Mouse (Mus musculus) heart, adult 2 months (tissue): ENCODE measurements around the gene Mecom.

Source experiments
- CTCF ChIP-seq: fragments of 200-600 bp; IDR thresholded peaks from 2 replicates; pipeline ENCODE4 v1.8.1; 2022; ENCODE audit warnings: antibody characterized with exemption, mild to moderate bottlenecking, moderate library complexity
- EP300 ChIP-seq: fragments of 200-500 bp; IDR thresholded peaks from 2 replicates; pipeline ENCODE4 v1.6.1; 2011; ENCODE audit warnings: low read depth, low read length, control low read depth; ENCODE audit not compliant: insufficient read depth
- POLR2A ChIP-seq: fragments of 200-500 bp; IDR thresholded peaks from 2 replicates; pipeline ENCODE4 v1.6.1; 2011; ENCODE audit warnings: mild to moderate bottlenecking, low read depth, low read length, control low read depth; ENCODE audit not compliant: insufficient read depth

DNA sequence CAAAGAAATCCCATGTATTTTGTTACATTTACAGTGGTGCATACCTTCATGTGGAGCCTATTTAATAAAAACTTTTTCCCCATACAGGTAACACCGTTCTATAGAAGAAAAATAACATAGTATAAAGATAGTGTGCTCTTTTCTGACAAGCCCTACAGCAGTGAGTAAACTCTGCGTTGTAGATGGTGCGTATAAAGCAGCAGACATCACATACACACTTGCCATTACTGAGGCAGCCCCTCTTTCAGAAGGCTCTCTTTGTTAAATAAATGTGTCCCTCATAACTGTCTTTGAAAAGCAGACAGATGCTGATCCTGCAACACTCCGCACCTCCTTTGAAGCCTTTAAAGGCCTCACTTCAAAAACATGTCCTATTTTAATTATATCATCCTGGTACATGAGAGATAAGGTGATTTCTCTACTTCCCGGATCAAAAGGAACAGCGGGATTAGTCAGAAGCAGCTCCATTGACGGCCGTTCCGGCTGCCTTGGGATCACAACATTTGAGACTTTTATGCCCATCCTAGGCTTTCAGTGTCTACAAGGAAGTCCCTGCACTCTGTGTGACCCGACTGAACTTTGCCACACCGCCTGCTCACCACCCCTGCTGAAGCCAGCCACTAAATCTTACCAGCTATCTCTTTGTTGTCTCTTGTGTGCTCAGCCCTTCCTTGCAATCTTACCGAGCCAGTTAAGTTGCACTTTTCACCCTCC lies 355.4 kb downstream of the Mecom start:
- TF ChIP-seq POLR2A = no peak
- no peak for TF ChIP-seq CTCF
- no peak for TF ChIP-seq EP300
